ENCODE assay signal across 17 mouse cellular contexts in genomic region chr2:145336406-145336805, GRCm38 (mm10).
"Had no signal": no experiment of that assay in that cellular context is flagged by ENCODE, and none has a peak within 500 bp of the region (broad histone marks: within the 10 kb centered on the region; RNA-seq: fewer than 3 reads in every experiment).

No protein-coding gene starts in this region.

- DNase-seq: kidney, postnatal 4 days; liver; liver, embryonic 13.5 days; liver, postnatal 0 days; lung, postnatal 4 days; retina, postnatal 1 day; right cerebral cortex, postnatal 4 days; spleen, adult 18-20 months; thymus, adult 18-20 months; thymus, postnatal 14 days had no signal

- H3K4me1 ChIP-seq: limb, embryonic 12.5 days; liver, embryonic 13.5 days; midbrain, embryonic 15.5 days; neural tube, embryonic 13.5 days had no signal

- H3K36me3 ChIP-seq: limb, embryonic 12.5 days; liver, embryonic 13.5 days; midbrain, embryonic 15.5 days; neural tube, embryonic 13.5 days had no signal

- H3K27me3 ChIP-seq: limb, embryonic 12.5 days; liver, embryonic 13.5 days; megakaryocyte, embryonic 14.5 days; midbrain, embryonic 15.5 days; neural tube, embryonic 13.5 days had no signal

- H3K9me3 ChIP-seq: limb, embryonic 12.5 days; liver, embryonic 13.5 days; megakaryocyte, embryonic 14.5 days; midbrain, embryonic 15.5 days; neural tube, embryonic 13.5 days had no signal

- H3K27ac ChIP-seq: kidney, postnatal 0 days; layer of hippocampus, adult 2 months; limb, embryonic 12.5 days; liver, embryonic 13.5 days; midbrain, embryonic 15.5 days; neural tube, embryonic 13.5 days had no signal

- H3K4me3 ChIP-seq: layer of hippocampus, adult 2 months; limb, embryonic 12.5 days; liver, embryonic 13.5 days; megakaryocyte, embryonic 14.5 days; midbrain, embryonic 15.5 days; neural tube, embryonic 13.5 days had no signal

- ATAC-seq: liver, postnatal 0 days; midbrain, embryonic 15.5 days had no signal

- H3K4me2 ChIP-seq: limb, embryonic 12.5 days; liver, embryonic 13.5 days; midbrain, embryonic 11.5 days; midbrain, embryonic 15.5 days; neural tube, embryonic 13.5 days had no signal

- H3K9ac ChIP-seq: limb, embryonic 12.5 days; liver, embryonic 13.5 days; liver, postnatal 0 days; midbrain, embryonic 15.5 days; neural tube, embryonic 13.5 days had no signal
